Mouse (Mus musculus) spleen, adult 2 months (tissue): ENCODE results near the gene Wee1. TPM values are rescaled to one million over a fixed set of nuclear protein-coding genes. Genes with fewer than 3 reads are reported as not detected.
A peak's percentile ranks its signal among the peaks of the same experiment; 100 is the strongest.

Experiments
- DNase-seq, 2 experiments: peaks; one replicate each; pipeline versions ENCODE4 v3.0.0 to v3.0.0-alpha.2; 2012 to 2021; ENCODE audit warnings: low spot score in 2 of 2, low read depth in 1 of 2
- H3K27ac ChIP-seq: fragments of 200-500 bp; 2 replicates; pipeline ENCODE4 v1.5.1; 2012; ENCODE audit warnings: low read length, inconsistent platforms; ENCODE audit not compliant: insufficient read depth
- H3K27me3 ChIP-seq: fragments of 200-500 bp; 2 replicates; pipeline ENCODE4 v1.6.1; 2012; ENCODE audit warnings: mild to moderate bottlenecking, moderate library complexity, low read length, inconsistent platforms; ENCODE audit not compliant: control insufficient read depth, insufficient read depth
- H3K36me3 ChIP-seq: fragments of 200-500 bp; 2 replicates; pipeline ENCODE4 v1.6.1; 2012; ENCODE audit warnings: mild to moderate bottlenecking, low read length, inconsistent platforms; ENCODE audit not compliant: control insufficient read depth, insufficient read depth
- H3K4me1 ChIP-seq: fragments of 200-500 bp; 2 replicates; pipeline ENCODE4 v1.6.1; 2011; ENCODE audit warnings: inconsistent platforms; ENCODE audit not compliant: control insufficient read depth, insufficient read depth, insufficient read length
- H3K4me3 ChIP-seq: fragments of 200-500 bp; 2 replicates; pipeline ENCODE4 v1.5.1; 2011; ENCODE audit warnings: mild to moderate bottlenecking, inconsistent platforms; ENCODE audit not compliant: insufficient read depth, insufficient read length; ENCODE audit errors: extremely low read depth
- CTCF ChIP-seq: fragments of 200-500 bp; IDR thresholded peaks from 2 replicates; pipeline ENCODE4 v1.5.1; 2011; ENCODE audit warnings: mild to moderate bottlenecking, inconsistent platforms; ENCODE audit not compliant: insufficient read depth, insufficient read length, insufficient replicate concordance; ENCODE audit errors: extremely low read depth
- POLR2A ChIP-seq: fragments of 200-500 bp; IDR thresholded peaks from 2 replicates; pipeline ENCODE4 v1.6.1; 2011; ENCODE audit warnings: low read depth, low read length, inconsistent platforms
- WGBS: fragments of 180-500 bp; shearing (Covaris S2); methylation state at CpG from one replicate; pipeline ENCODE4 v1.1.7; 2018; 5-methylcytosine and 5-hydroxymethylcytosine counted together
- polyA plus RNA-seq: library from polyadenylated mRNA; depleted of rRNA; stranded (reverse); fragments of >200 nt; gene quantifications from 2 replicates; pipeline ENCODE4 v1.2.3, GENCODE M21; 2012

Wee1 gene
- polyA plus RNA-seq, 1 experiment: 3.9 TPM

- Histone ChIP-seq H3K27ac (peak overlapping the region; percentile 47), H3K36me3 (no peaks in the 10 kb centered on the region), H3K4me1 (peaks cover 7% of the 10 kb centered on the region; the same call in 1 of the 2 replicates), H3K27me3 (no peaks in the 10 kb centered on the region), H3K4me3 (peak overlapping the region; percentile 56)
- under 1% methylated on average over 24 of the region's 24 CpGs for WGBS
- peak; percentile 76 for TF ChIP-seq CTCF
- no peak for TF ChIP-seq POLR2A
- peak; percentile 66 to 81 for DNase-seq
Observed at GRCm38 (mm10) chr7:110164103-110164681, 42.3 kb downstream of the Wee1 start.

DNA sequence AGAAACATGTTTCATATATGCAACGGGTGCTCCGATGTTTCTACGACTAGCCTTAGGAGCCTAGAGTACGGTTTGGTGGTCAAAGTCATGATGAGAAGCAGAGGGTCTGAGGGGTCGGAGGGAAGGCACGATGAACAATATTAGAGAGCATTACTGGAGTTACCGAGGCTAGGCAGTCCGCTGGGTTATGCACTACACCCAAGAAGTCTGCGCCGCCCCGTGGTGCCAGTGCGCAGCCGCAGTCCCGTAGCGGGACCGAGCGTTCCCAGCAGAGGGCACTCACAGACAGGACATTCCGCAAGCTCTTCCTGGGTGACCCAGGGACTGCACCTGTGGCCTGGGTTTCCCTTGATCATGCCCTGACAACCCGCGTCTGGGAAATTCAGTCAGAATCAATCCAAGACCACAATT is 42.9 kb downstream of the Wee1 start:
- peak; percentile 85 to 94 for DNase-seq
- under 1% methylated on average over 20 of the region's 20 CpGs for WGBS

DNA sequence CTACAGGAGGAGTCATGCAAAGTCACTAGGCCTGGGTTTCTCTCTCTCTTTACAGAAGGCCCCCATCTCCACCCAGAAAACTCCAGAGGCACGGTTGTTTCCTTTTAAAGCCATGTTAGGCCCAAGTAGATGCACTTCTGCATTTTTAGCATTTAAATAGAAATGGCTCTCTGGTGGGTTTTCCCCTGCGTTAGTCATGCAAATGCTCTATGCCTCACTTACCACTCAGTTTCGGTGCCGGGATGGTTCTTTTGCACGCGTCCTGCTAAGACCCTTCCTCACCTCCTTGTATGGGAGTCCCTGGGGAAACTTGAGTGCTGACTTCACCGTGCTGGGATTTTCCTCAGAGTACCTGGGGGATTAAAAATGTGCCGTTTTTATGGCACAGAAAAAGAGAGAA is 44.4 kb downstream of the Wee1 start:
- peak overlapping the region; percentile 41 for H3K4me3 ChIP-seq
- no peaks in the 10 kb centered on the region for H3K27me3 ChIP-seq
- 17% methylated on average over 8 of the region's 8 CpGs for WGBS

More for the DNA sequence above, 42.9 kb downstream of the Wee1 start:
- peaks cover 7% of the 10 kb centered on the region; the same call in 1 of the 2 replicates for H3K4me1 ChIP-seq
- no peaks in the 10 kb centered on the region for H3K27me3 ChIP-seq
- TF ChIP-seq CTCF (peak; percentile 98), POLR2A (no peak)
- H3K27ac ChIP-seq: peak overlapping the region; percentile 72
- H3K36me3 ChIP-seq: no peaks in the 10 kb centered on the region
- H3K4me3 ChIP-seq: peak overlapping the region; percentile 56

GRCm38 (mm10) chr7:110179208-110179607 is 57.4 kb downstream of the Wee1 start:
- H3K27me3 ChIP-seq: no peaks in the 10 kb centered on the region
- 83% methylated on average over 7 of the region's 7 CpGs for WGBS
- no peak overlapping the region for H3K4me3 ChIP-seq
- no peak for TF ChIP-seq CTCF
- TF ChIP-seq POLR2A: no peak
- H3K36me3 ChIP-seq: no peaks in the 10 kb centered on the region
- H3K4me1 ChIP-seq: peaks cover under 1% of the 10 kb centered on the region; the same call in 1 of the 2 replicates
- DNase-seq: no peak
- no peak overlapping the region for H3K27ac ChIP-seq

More for the DNA sequence above, 44.4 kb downstream of the Wee1 start:
- H3K36me3 ChIP-seq: no peaks in the 10 kb centered on the region
- no peak for TF ChIP-seq CTCF
- no peak; the same call in 1 of the 2 replicates for TF ChIP-seq POLR2A
- DNase-seq: peak; percentile 74 to 75
- peak overlapping the region; percentile 76 for H3K27ac ChIP-seq
- H3K4me1 ChIP-seq: peaks cover 7% of the 10 kb centered on the region; the same call in 1 of the 2 replicates

- H3K27ac ChIP-seq: no peak overlapping the region
- TF ChIP-seq CTCF (no peak), POLR2A (no peak)
- no peak for DNase-seq
- H3K36me3 ChIP-seq: no peaks in the 10 kb centered on the region
- H3K27me3 ChIP-seq: no peaks in the 10 kb centered on the region
- H3K4me3 ChIP-seq: no peak overlapping the region
- H3K4me1 ChIP-seq: peaks cover 7% of the 10 kb centered on the region; the same call in 1 of the 2 replicates
Observed at GRCm38 (mm10) chr7:110180613-110181012, 58.8 kb downstream of the Wee1 start.

DNA sequence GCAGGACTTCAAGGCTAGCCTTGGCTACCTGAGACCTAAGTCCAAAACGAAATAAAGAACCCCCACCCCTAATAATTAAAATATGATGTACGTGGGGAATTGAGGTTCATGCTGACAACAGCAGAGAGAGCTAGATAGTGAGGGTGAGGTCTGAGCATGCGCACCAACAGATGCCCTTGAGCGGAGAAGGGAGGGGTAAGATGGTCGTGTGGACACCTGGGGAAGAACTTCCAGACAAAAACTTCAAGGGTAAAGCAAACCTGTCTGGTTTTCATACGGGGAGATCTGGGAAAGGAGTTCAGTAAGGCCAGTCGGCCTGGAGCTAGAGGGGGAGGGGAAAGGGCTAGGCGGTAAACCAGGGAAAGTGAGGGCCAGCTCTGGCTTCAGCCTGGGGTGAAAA is 59.6 kb downstream of the Wee1 start:
- Histone ChIP-seq H3K4me3 (no peak overlapping the region), H3K4me1 (peaks cover 7% of the 10 kb centered on the region; the same call in 1 of the 2 replicates), H3K36me3 (no peaks in the 10 kb centered on the region), H3K27me3 (no peaks in the 10 kb centered on the region), H3K27ac (no peak overlapping the region)
- TF ChIP-seq POLR2A (no peak), CTCF (no peak)
- DNase-seq: no peak
- WGBS: 90% methylated on average over 8 of the region's 8 CpGs

- TF ChIP-seq POLR2A: no peak
- TF ChIP-seq CTCF: no peak
- DNase-seq: no peak
- no peak overlapping the region for H3K4me3 ChIP-seq
- no peaks in the 10 kb centered on the region for H3K36me3 ChIP-seq
- peaks cover 7% of the 10 kb centered on the region; the same call in 1 of the 2 replicates for H3K4me1 ChIP-seq
- peak overlapping the region; percentile 79 for H3K27ac ChIP-seq
- H3K27me3 ChIP-seq: no peaks in the 10 kb centered on the region
- 52% methylated on average over 3 of the region's 3 CpGs for WGBS
Observed at GRCm38 (mm10) chr7:110184608-110185007, 62.8 kb downstream of the Wee1 start.
